Mouse (Mus musculus): ENCODE results near the gene Hist1h2bh. TPM values are rescaled to one million over a fixed set of nuclear protein-coding genes. Genes with fewer than 3 reads are reported as not detected.
"Not testable (repeated sequence)": the region's sequence is repeated elsewhere in the genome, so short reads cannot be mapped to it uniquely, and the experiment has no call there.

Hist1h2bh gene
- polyA plus RNA-seq, 1 experiment from 2014 or later: 1.4 TPM

- not testable (repeated sequence) for H3K4me1 ChIP-seq (ENCODE audit: control insufficient read depth, insufficient read depth, low read length); H3K27me3 ChIP-seq (ENCODE audit: control insufficient read depth, insufficient read depth, low read length); ATAC-seq (ENCODE audit: insufficient read depth, low FRiP score); H3K9me3 ChIP-seq (replicated peaks; ENCODE audit: control insufficient read depth, low read length); H3K36me3 ChIP-seq (ENCODE audit: control insufficient read depth, insufficient read depth, low read length)
- Histone ChIP-seq H3K4me3 (replicated peaks; ENCODE audit: low read length) (peak overlapping the region; percentile 55), H3K4me2 (ENCODE audit: low read depth, low read length) (peak overlapping the region; percentile 81), H3K27ac (ENCODE audit: low read length) (peak overlapping the region; percentile 87), H3K9ac (ENCODE audit: low read length) (peak overlapping the region; percentile 72)
- 6% methylated on average over 3 of the region's 3 CpGs for WGBS
Measured at GRCm38 (mm10) chr13:23542225-23542980, 789 bp downstream of the Hist1h2bh start.

DNA sequence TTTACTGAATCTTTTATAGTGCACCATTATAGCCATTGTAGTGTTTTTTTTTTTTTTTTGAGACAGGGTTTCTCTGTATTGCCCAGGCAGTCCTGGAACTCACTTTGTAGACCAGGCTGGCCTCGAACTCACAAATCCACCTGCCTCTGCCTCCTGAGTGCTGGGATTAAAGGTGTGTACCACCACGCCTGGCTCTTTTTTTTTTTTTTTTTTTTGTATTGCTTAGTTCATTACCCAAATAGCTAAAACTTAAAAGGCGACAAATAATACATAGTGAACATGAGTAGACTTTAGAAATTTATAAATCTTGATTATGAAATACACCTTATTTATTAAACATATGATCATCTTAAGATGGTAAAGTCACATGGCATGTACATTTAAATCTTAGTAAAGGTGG is 1.7 kb downstream of the Hist1h2bh start:
- Histone ChIP-seq H3K4me2 (ENCODE audit: low read depth, low read length) (no peak overlapping the region; the same call in 1 of the 2 replicates), H3K9me3 (replicated peaks; ENCODE audit: control insufficient read depth, low read length) (no peaks in the 10 kb centered on the region)

DNA sequence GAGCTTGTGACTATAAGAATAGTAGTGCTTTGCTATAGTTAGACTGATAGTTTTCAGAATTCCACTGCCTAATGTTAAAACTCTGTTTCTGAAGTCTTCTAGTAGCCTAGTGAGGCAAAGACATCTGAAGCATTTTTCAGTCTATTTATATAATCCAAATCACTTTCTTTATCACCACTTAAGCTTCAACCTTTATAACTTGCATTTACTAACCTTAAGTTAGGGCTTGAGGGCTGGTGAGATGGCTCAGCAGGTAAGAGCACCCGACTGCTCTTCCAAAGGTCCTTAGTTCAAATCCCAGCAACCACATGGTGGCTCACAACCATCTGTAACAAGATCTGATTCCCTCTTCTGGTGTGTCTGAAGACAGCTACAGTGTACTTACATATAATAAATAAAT is 3.4 kb downstream of the Hist1h2bh start:
- not testable (repeated sequence) for H3K9ac ChIP-seq (ENCODE audit: low read length); H3K36me3 ChIP-seq (ENCODE audit: control insufficient read depth, insufficient read depth, low read length); H3K27ac ChIP-seq (ENCODE audit: low read length); ATAC-seq (ENCODE audit: insufficient read depth, low FRiP score); H3K27me3 ChIP-seq (ENCODE audit: control insufficient read depth, insufficient read depth, low read length); H3K9me3 ChIP-seq (replicated peaks; ENCODE audit: control insufficient read depth, low read length); H3K4me3 ChIP-seq (replicated peaks; ENCODE audit: low read length); H3K4me2 ChIP-seq (ENCODE audit: low read depth, low read length)
- 73% methylated on average over 1 of the region's 1 CpGs for WGBS
- H3K4me1 ChIP-seq (ENCODE audit: control insufficient read depth, insufficient read depth, low read length): peaks cover 11% of the 10 kb centered on the region

More for the DNA sequence above, 1.7 kb downstream of the Hist1h2bh start:
- Histone ChIP-seq H3K4me3 (replicated peaks; ENCODE audit: low read length) (no peak overlapping the region), H3K9ac (ENCODE audit: low read length) (no peak overlapping the region), H3K36me3 (ENCODE audit: control insufficient read depth, insufficient read depth, low read length) (no peaks in the 10 kb centered on the region), H3K4me1 (ENCODE audit: control insufficient read depth, insufficient read depth, low read length) (peaks cover 8% of the 10 kb centered on the region), H3K27ac (ENCODE audit: low read length) (no peak overlapping the region), H3K27me3 (ENCODE audit: control insufficient read depth, insufficient read depth, low read length) (no peaks in the 10 kb centered on the region)
- no peak for ATAC-seq (ENCODE audit: insufficient read depth, low FRiP score)
- 81% methylated on average over 3 of the region's 3 CpGs for WGBS

DNA sequence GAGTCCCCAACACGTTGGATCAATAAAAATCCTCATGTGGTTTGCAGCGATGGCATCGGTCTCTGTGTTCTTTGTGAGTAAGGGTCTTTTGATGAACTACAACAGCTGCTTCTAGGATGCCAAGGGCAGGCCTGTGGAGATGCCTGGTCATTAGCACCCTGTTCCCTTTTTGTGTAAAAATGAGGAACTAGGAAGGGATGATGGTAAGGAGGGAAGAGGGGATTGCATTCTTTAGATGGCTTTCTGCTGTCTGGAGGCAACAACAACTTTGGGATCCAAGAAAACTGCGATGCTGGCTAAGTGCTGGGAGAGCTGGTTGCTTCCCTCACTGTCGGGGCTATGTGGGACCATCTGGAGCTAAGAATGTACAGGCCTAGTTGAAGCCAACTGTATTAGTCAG is 4.9 kb downstream of the Hist1h2bh start:
- Histone ChIP-seq H3K36me3 (ENCODE audit: control insufficient read depth, insufficient read depth, low read length) (no peaks in the 10 kb centered on the region), H3K27ac (ENCODE audit: low read length) (no peak overlapping the region), H3K4me1 (ENCODE audit: control insufficient read depth, insufficient read depth, low read length) (peaks cover 19% of the 10 kb centered on the region), H3K4me2 (ENCODE audit: low read depth, low read length) (no peak overlapping the region), H3K27me3 (ENCODE audit: control insufficient read depth, insufficient read depth, low read length) (no peaks in the 10 kb centered on the region), H3K9me3 (replicated peaks; ENCODE audit: control insufficient read depth, low read length) (no peaks in the 10 kb centered on the region), H3K4me3 (replicated peaks; ENCODE audit: low read length) (no peak overlapping the region), H3K9ac (ENCODE audit: low read length) (no peak overlapping the region)
- no peak for ATAC-seq (ENCODE audit: insufficient read depth, low FRiP score)
- WGBS: 69% methylated on average over 5 of the region's 5 CpGs

GRCm38 (mm10) chr13:23537006-23537710 is 6.0 kb downstream of the Hist1h2bh start:
- Histone ChIP-seq H3K4me1 (ENCODE audit: control insufficient read depth, insufficient read depth, low read length) (peaks cover 30% of the 10 kb centered on the region), H3K27me3 (ENCODE audit: control insufficient read depth, insufficient read depth, low read length) (no peaks in the 10 kb centered on the region), H3K4me2 (ENCODE audit: low read depth, low read length) (peak overlapping the region; percentile 56), H3K36me3 (ENCODE audit: control insufficient read depth, insufficient read depth, low read length) (no peaks in the 10 kb centered on the region), H3K9me3 (replicated peaks; ENCODE audit: control insufficient read depth, low read length) (no peaks in the 10 kb centered on the region), H3K9ac (ENCODE audit: low read length) (peak overlapping the region; percentile 18; the same call in 1 of the 2 replicates), H3K27ac (ENCODE audit: low read length) (no peak overlapping the region; the same call in 1 of the 2 replicates), H3K4me3 (replicated peaks; ENCODE audit: low read length) (peak overlapping the region; percentile 26)
- WGBS: 67% methylated on average over 3 of the region's 3 CpGs
- no peak for ATAC-seq (ENCODE audit: insufficient read depth, low FRiP score)

GRCm38 (mm10) chr13:23536076-23536822 is 6.9 kb downstream of the Hist1h2bh start:
- Histone ChIP-seq H3K4me1 (ENCODE audit: control insufficient read depth, insufficient read depth, low read length) (peaks cover 30% of the 10 kb centered on the region), H3K27me3 (ENCODE audit: control insufficient read depth, insufficient read depth, low read length) (no peaks in the 10 kb centered on the region), H3K36me3 (ENCODE audit: control insufficient read depth, insufficient read depth, low read length) (no peaks in the 10 kb centered on the region), H3K4me3 (replicated peaks; ENCODE audit: low read length) (peak overlapping the region; percentile 60), H3K9ac (ENCODE audit: low read length) (peak overlapping the region; percentile 55), H3K9me3 (replicated peaks; ENCODE audit: control insufficient read depth, low read length) (no peaks in the 10 kb centered on the region), H3K4me2 (ENCODE audit: low read depth, low read length) (peak overlapping the region; percentile 56), H3K27ac (ENCODE audit: low read length) (peak overlapping the region; percentile 73)
- 15% methylated on average over 7 of the region's 7 CpGs for WGBS
- ATAC-seq (ENCODE audit: insufficient read depth, low FRiP score): no peak

- peak within 1 kb of the TSS; percentile 60 for H3K4me3 ChIP-seq (replicated peaks; ENCODE audit: low read length)
- peak within 1 kb of the TSS; percentile 70 for H3K9ac ChIP-seq (ENCODE audit: low read length)
- WGBS: 1% methylated on average over 48 of the region's 62 CpGs
- peak; percentile 91 for ATAC-seq (ENCODE audit: insufficient read depth, low FRiP score)
- H3K4me1 ChIP-seq (ENCODE audit: control insufficient read depth, insufficient read depth, low read length): peaks cover 30% of the 10 kb centered on the region
- H3K9me3 ChIP-seq (replicated peaks; ENCODE audit: control insufficient read depth, low read length); H3K27me3 ChIP-seq (ENCODE audit: control insufficient read depth, insufficient read depth, low read length); H3K36me3 ChIP-seq (ENCODE audit: control insufficient read depth, insufficient read depth, low read length): not testable (repeated sequence)
- peak within 1 kb of the TSS; percentile 80 for H3K27ac ChIP-seq (ENCODE audit: low read length)
- peak within 1 kb of the TSS; percentile 56 for H3K4me2 ChIP-seq (ENCODE audit: low read depth, low read length)
Measured at GRCm38 (mm10) chr13:23535137-23536075, 7.8 kb downstream of the Hist1h2bh start, which contains the start of gene Hist1h3g. Hist1h3g (plus strand) TSS chr13:23535422.

GRCm38 (mm10) chr13:23534368-23535131 is 8.6 kb downstream of the Hist1h2bh start:
- Histone ChIP-seq H3K36me3 (ENCODE audit: control insufficient read depth, insufficient read depth, low read length) (no peaks in the 10 kb centered on the region), H3K27me3 (ENCODE audit: control insufficient read depth, insufficient read depth, low read length) (no peaks in the 10 kb centered on the region), H3K4me2 (ENCODE audit: low read depth, low read length) (peak overlapping the region; percentile 56), H3K4me3 (replicated peaks; ENCODE audit: low read length) (peak overlapping the region; percentile 60), H3K4me1 (ENCODE audit: control insufficient read depth, insufficient read depth, low read length) (peaks cover 30% of the 10 kb centered on the region), H3K9me3 (replicated peaks; ENCODE audit: control insufficient read depth, low read length) (no peaks in the 10 kb centered on the region), H3K27ac (ENCODE audit: low read length) (peak overlapping the region; percentile 80), H3K9ac (ENCODE audit: low read length) (peak overlapping the region; percentile 64)
- ATAC-seq (ENCODE audit: insufficient read depth, low FRiP score): no peak
- under 1% methylated on average over 15 of the region's 15 CpGs for WGBS

Measured in stomach, embryonic 16.5 days (tissue).